Mouse (Mus musculus): ENCODE results near the gene Slc6a6.

GRCm38 (mm10) chr6:91706072-91706776 is 22.4 kb downstream of the Slc6a6 start:
- TF ChIP-seq CTCF (IDR thresholded peaks at IDR 0.05; ENCODE audit: extremely low read depth, insufficient read depth, low read length) = no peak
- no peak for TF ChIP-seq POLR2A (IDR thresholded peaks at IDR 0.05; ENCODE audit: extremely low read depth, insufficient read depth, low read length)

Measured in cortical plate, adult 2 months (tissue).